Mouse (Mus musculus) heart, adult 2 months (tissue): Measurements from ENCODE around the gene Kank1.

ENCODE experiments used
- CTCF ChIP-seq: fragments of 200-600 bp; IDR thresholded peaks from 2 replicates; pipeline ENCODE4 v1.8.1; 2022; ENCODE audit warnings: antibody characterized with exemption, mild to moderate bottlenecking, moderate library complexity
- EP300 ChIP-seq: fragments of 200-500 bp; IDR thresholded peaks from 2 replicates; pipeline ENCODE4 v1.6.1; 2011; ENCODE audit warnings: low read depth, low read length, control low read depth; ENCODE audit not compliant: insufficient read depth
- POLR2A ChIP-seq: fragments of 200-500 bp; IDR thresholded peaks from 2 replicates; pipeline ENCODE4 v1.6.1; 2011; ENCODE audit warnings: mild to moderate bottlenecking, low read depth, low read length, control low read depth; ENCODE audit not compliant: insufficient read depth

DNA sequence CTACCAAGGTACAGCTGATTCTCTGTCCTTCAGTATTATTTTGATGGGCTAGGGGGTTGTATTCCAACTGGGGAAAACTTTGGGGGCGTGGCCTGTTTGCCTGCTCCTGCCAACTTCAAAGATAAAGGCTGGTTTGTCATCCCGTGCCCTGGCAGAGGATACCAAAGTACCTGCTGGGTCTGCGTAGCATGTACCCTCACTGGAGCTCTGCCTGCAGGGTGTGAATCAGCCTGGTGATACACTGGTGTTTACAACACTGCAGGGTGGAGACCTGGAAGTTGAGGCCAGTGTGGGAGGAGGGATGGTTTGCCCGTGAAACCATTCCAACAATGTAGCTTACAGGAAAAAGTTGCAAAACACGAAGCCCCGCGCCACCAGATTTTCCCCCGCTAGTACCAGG, 149.2 kb downstream of the Kank1 start:
- TF ChIP-seq CTCF (no peak), POLR2A (0 out of 2 replicates have a peak, but pooled peaks have one; percentile 18), EP300 (no peak)
